Mouse (Mus musculus): ENCODE measurements around the gene Jam2. TPM values are rescaled to one million over a fixed set of nuclear protein-coding genes. Genes with fewer than 3 reads are reported as not detected.

The Jam2 gene
- polyA plus RNA-seq (2021; fragmentation: Nextera tagmentation): 33.6 and 33.9 TPM in 2 replicates
- long read RNA-seq, experiment 1, partial matches to known transcripts: 1 of 16 reads
- long read RNA-seq, experiment 1, other reads (novel, unspliced or antisense): 12 of 16 reads
- long read RNA-seq, experiment 2, partial matches to known transcripts: 8 of 11 reads
- long read RNA-seq, experiment 2, other reads (novel, unspliced or antisense): 0 of 11 reads

DNA sequence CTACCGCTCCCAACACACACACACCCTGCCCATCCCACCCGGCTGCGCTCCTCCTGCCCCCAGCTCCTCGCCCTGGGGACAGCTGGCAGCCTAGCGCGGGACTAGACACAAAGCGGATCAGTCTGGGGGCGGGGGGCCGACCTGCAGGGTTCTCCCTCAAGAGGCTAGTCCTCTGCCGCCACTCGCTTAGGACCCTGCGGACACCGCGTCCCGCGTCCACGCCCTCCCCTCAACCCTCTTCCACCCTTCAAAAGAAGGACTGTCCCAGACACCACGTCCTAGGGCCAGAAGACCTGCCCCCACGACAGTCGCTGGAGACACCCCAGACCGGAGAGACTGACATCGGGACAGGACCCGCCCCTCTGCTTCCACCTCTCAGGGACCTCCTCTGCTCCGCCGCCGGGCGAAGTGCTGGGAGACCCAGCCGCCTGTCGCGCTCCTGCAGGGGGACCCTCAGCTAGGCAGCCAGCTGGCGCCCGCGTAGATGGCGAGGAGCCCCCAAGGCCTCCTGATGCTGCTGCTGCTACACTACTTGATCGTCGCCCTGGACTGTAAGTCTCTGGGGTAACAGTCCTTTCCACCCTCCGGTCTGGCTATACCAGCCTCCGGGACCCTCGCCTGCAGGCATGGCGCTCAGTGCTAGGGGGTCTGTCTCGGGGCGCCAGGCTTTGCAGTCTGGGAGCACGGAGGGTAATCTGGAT lies at the start of gene Jam2:
Gene Jam2, plus strand, starts transcription at position 121 of the 701 bp plus-strand sequence.

DNA sequence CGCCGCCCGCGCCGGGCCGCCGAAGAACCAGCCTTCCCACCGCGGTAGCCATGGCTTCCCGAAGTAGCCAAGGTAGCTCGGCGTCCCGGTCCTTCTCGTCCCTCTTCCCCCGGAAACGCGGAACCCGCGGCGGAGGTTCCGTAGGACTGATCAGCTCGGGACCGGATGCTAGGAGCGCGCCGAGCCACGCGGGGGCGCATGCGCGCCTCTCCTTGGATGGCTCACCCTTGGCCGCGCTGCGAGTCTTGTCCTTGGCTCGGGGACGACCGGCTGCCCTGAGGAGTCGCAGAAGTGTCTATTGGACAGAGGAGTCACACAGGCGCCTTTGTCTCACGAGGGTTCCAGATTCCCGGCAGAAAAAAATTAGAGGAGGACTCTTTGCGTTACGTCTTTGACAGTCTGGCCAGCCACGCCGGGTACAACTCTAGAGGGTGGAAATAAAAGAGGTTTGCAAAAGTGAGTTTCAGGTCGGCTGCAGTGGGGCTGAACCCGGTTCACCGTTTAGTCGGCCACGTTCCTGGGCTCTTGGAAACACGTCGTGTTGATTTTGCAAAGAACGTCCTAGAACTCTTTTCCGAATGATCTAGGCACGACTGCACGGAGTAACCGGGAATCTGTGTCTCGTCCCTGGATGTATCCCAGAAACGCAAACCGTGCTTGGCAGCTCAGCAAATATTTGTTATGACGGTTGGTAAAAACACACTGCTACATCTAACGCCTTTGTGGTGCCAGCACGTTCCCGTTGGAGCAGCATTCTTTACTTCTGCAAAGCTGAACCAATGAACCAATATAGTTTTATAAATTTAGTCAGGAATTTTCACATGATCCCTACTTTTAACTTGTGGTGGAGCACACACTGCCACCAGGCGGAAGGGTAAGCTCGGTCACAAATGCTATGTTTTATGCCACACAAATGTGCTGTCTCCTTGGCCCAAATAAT lies 38.5 kb upstream of the Jam2 start, which contains the start of gene Mrpl39:
Gene Mrpl39, minus strand, starts transcription at position 577 of the 940 bp plus-strand sequence.

DNA sequence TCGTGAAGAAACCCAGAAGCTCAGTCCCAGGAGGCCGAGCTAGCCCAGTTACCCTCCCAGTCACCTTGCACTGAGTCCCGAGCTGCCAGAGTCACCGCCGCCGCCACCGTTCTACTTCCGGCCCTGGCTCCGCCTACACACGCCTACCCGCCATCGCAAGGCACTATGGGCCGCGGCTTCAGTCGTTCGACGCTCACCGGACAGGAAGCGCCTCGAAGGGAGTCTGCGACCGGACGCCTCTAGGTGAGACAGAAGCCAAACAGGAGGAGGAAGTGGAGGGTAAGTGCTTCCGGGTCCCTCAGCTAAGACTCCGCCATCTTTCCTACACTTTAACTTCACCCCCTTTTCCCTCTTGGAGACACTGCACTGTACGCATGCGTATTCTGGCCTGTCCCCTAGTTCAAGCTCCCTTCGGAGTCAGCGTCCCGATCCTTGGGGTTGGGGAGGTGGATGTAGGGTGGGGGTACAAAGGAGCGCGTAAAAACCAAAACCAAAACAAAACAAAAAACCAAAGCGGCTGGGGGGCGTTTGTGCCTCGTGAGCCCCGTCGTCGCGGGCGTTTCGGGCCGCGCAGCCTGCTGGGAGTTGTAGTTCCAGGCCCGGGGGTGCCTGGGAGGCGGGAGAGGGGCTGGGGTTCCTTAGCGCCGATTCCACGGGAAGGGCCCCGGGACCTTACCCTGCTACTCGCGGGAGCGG lies 61.0 kb downstream of the Jam2 start, which contains the start of gene Gabpa:
Gene Gabpa, plus strand, starts transcription at position 181 of the 696 bp plus-strand sequence.

DNA sequence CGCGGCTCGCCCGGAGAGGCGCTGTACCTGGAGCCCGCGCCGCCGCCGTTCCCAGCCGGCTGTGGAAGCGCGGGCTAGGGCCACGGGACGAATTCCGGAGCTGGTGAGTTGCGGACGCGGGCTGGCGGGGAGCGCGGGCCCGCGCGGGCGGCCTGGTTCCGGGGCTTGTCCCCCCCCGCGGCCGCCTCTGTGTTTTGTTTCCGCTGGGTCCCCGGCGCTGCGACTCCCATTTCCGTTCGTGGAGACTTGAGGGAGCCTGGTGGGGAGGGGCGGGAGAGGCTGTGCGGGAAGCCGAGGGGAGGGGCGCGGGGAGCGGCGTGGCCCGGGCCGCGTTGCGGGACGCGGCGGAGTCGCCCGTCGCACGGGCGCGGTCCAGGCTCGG lies 61.5 kb downstream of the Jam2 start, which contains the start of gene Atp5j:
Gene Atp5j, minus strand, starts transcription at position 185 of the 382 bp plus-strand sequence.

Other genes starting within 250 kb of the Jam2 start
- gene Mrpl39, start 38.4 kb upstream of the Jam2 start, polyA plus RNA-seq (2021; fragmentation: Nextera tagmentation): 43.4 and 48.0 TPM in 2 replicates
- 4.2 and 4.9 TPM in 2 replicates for gene Gabpa, start 60.8 kb downstream of the Jam2 start, polyA plus RNA-seq (2021; fragmentation: Nextera tagmentation)
- 1,255 and 1,300 TPM in 2 replicates for gene Atp5j, start 61.5 kb downstream of the Jam2 start, polyA plus RNA-seq (2021; fragmentation: Nextera tagmentation)